Mouse (Mus musculus) lung, adult 2 months (tissue): ENCODE results near the gene Rnf150.

Experiments
- CTCF ChIP-seq: fragments of 200-500 bp; IDR thresholded peaks from 2 replicates; pipeline ENCODE4 v1.5.1; 2011; ENCODE audit warnings: mild to moderate bottlenecking, low read length, control low read depth; ENCODE audit not compliant: insufficient read depth
- POLR2A ChIP-seq: fragments of 200-500 bp; IDR thresholded peaks from 2 replicates; pipeline ENCODE4 v1.6.1; 2011; ENCODE audit warnings: low read depth, mild to moderate bottlenecking, control low read depth, low read length, borderline replicate concordance; ENCODE audit errors: extremely low read depth

GRCm38 (mm10) chr8:83061257-83061656 is 198.1 kb downstream of the Rnf150 start:
- TF ChIP-seq CTCF (no peak), POLR2A (no peak)
